Mouse (Mus musculus) hindbrain, postnatal 0 days (tissue): ENCODE measurements around the gene Pmel. TPM values are rescaled to one million over a fixed set of nuclear protein-coding genes. Genes with fewer than 3 reads are reported as not detected.
A peak's percentile ranks its signal among the peaks of the same experiment; 100 is the strongest.

ENCODE experiments used
- ATAC-seq: fragments of 200-750 bp; cut with Nextera tagmentation; 2 replicates; pipeline ENCODE4 v1.8.0; 2017; ENCODE audit warnings: mild to moderate bottlenecking, moderate TSS enrichment, moderate library complexity
- DNase-seq: peaks from one replicate; pipeline ENCODE4 v3.0.0-alpha.2; 2015; ENCODE audit warnings: low spot score
- H3K27ac ChIP-seq: fragments of 300-500 bp; sonication (generic); 2 replicates; pipeline ENCODE4 v1.5.1; 2014; ENCODE audit warnings: mild to moderate bottlenecking
- H3K27me3 ChIP-seq: fragments of 300-500 bp; sonication (generic); 2 replicates; pipeline ENCODE4 v1.6.1; 2014; ENCODE audit warnings: low read length, mixed read lengths; ENCODE audit not compliant: insufficient read depth
- H3K36me3 ChIP-seq: fragments of 300-500 bp; sonication (generic); 2 replicates; pipeline ENCODE4 v1.6.1; 2014; ENCODE audit warnings: low read length, mixed read lengths; ENCODE audit not compliant: insufficient read depth
- H3K4me1 ChIP-seq: fragments of 300-500 bp; sonication (generic); 2 replicates; pipeline ENCODE4 v1.6.1; 2014; ENCODE audit warnings: antibody characterized with exemption, low read length, mixed read lengths; ENCODE audit not compliant: insufficient read depth
- H3K4me2 ChIP-seq: fragments of 300-500 bp; sonication (generic); 2 replicates; pipeline ENCODE4 v1.6.1; 2014; ENCODE audit warnings: low read depth, mild to moderate bottlenecking, low read length, moderate library complexity, mixed read lengths
- H3K4me3 ChIP-seq: fragments of 300-500 bp; sonication (generic); 2 replicates; pipeline ENCODE4 v1.5.1; 2014; ENCODE audit warnings: low read length
- H3K9ac ChIP-seq: fragments of 300-500 bp; sonication (generic); replicated peaks from 2 replicates; pipeline ENCODE4 v1.6.1; 2014; ENCODE audit warnings: mild to moderate bottlenecking, low read length, moderate library complexity, mixed read lengths
- H3K9me3 ChIP-seq: fragments of 300-500 bp; sonication (generic); 2 replicates; pipeline ENCODE4 v1.6.1; 2016; ENCODE audit warnings: low read length, mixed read lengths
- CTCF ChIP-seq: IDR thresholded peaks from 2 replicates; pipeline ENCODE4 v1.5.1; 2016; ENCODE audit warnings: antibody characterized with exemption, control low read depth, low read depth
- WGBS: fragments of 180-500 bp; shearing (Covaris S2); extraction: QIAGEN DNeasy Blood & Tissue Kit; methylation state at CpG from one replicate; pipeline ENCODE4 v1.1.7; 2014; 5-methylcytosine and 5-hydroxymethylcytosine counted together
- polyA plus RNA-seq: library from polyadenylated mRNA; unstranded; fragments of >200 nt; fragmentation: Nextera tagmentation; extraction: Ambion mirVana; gene quantifications from 2 replicates; pipeline ENCODE4 v1.2.1, GENCODE M21; 2015
- total RNA-seq: library from RNA; depleted of rRNA; stranded (reverse); fragments of >200 nt; gene quantifications from 2 replicates; pipeline ENCODE4 v1.2.3, GENCODE M21; 2014

Pmel gene
- total and polyA plus RNA-seq, 2 experiments from 2014 or later, result 0.63 to 1.4 TPM

- H3K27me3 ChIP-seq, result no peaks in the 10 kb centered on the region
- 80% methylated on average over 5 of the region's 5 CpGs for WGBS
- H3K4me2 ChIP-seq, result no peak overlapping the region
- H3K4me1 ChIP-seq, result no peaks in the 10 kb centered on the region
- H3K27ac ChIP-seq, result no peak overlapping the region
- ATAC-seq, result no peak
- no peak for TF ChIP-seq CTCF
- no peaks in the 10 kb centered on the region for H3K36me3 ChIP-seq
- H3K4me3 ChIP-seq, result no peak overlapping the region
- H3K9ac ChIP-seq, result no peak overlapping the region
- no peaks in the 10 kb centered on the region for H3K9me3 ChIP-seq
- DNase-seq, result no peak
These were observed 24.1 kb downstream of the Pmel start for GRCm38 (mm10) chr10:128728059-128728458.

DNA sequence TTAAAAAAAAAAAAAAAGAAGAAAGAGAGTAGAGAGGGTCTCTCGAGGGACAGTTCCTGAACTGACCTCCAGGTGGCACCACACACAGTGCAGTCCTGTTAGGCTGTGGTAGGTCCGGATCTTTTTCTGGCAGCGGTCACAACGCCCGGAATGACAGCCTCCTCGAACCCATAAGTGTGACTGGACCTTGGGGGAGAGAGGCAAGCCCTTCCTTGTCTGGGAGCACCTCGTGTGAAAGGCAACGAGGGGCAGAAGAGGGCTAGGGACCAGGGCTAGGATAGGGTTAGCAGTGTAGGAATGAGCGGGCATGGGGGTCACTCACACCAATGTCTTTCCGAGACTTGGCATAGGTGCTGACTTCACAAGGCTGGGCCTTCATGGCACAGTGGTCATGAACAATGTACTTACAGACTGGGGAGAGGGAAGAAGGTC, 27.0 kb downstream of the Pmel start:
- no peaks in the 10 kb centered on the region for H3K9me3 ChIP-seq
- peak; percentile 74; the same call in 1 of the 2 replicates for ATAC-seq
- WGBS, result 23% methylated on average over 10 of the region's 10 CpGs
- peak; percentile 80 for TF ChIP-seq CTCF
- peak; percentile 80 for DNase-seq
- no peaks in the 10 kb centered on the region for H3K4me1 ChIP-seq
- H3K9ac ChIP-seq, result no peak overlapping the region
- no peaks in the 10 kb centered on the region for H3K36me3 ChIP-seq
- H3K27ac ChIP-seq, result no peak overlapping the region
- no peaks in the 10 kb centered on the region for H3K27me3 ChIP-seq
- 0 out of 2 replicates have a peak overlapping the region, but pooled peaks have one; percentile 23 for H3K4me2 ChIP-seq
- H3K4me3 ChIP-seq, result no peak overlapping the region

GRCm38 (mm10) chr10:128731992-128732391, 28.0 kb downstream of the Pmel start:
- no peaks in the 10 kb centered on the region for H3K36me3 ChIP-seq
- no peak overlapping the region for H3K27ac ChIP-seq
- H3K27me3 ChIP-seq, result no peaks in the 10 kb centered on the region
- ATAC-seq (no peak), DNase-seq (no peak)
- no peaks in the 10 kb centered on the region for H3K4me1 ChIP-seq
- no peak for TF ChIP-seq CTCF
- no peaks in the 10 kb centered on the region for H3K9me3 ChIP-seq
- H3K4me2 ChIP-seq, result no peak overlapping the region
- no peak overlapping the region for H3K9ac ChIP-seq
- H3K4me3 ChIP-seq, result no peak overlapping the region

DNA sequence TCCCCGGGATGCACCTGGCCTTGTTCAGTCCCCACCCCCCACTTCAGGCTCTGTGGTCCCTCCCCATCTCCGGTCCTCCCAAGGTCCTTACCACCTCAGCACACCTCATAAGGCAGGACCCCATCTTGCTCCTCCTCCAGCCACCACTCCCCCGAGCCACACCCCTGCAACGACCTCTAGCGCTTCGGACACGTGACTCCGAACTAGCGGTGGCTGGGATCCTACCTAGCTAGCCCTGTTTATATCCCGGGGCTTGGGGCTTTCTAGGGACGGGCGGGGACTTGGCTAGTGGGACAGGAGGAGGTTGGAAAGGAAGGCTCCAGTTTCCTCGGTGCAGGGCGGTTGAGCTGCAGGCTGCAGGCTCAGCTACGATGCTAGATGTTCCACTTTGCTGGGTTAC, 33.4 kb downstream of the Pmel start:
- Histone ChIP-seq H3K27ac (no peak overlapping the region), H3K4me1 (peaks cover 2% of the 10 kb centered on the region; the same call in 1 of the 2 replicates), H3K4me2 (peak overlapping the region; percentile 40; the same call in 1 of the 2 replicates), H3K9ac (no peak overlapping the region), H3K4me3 (peak overlapping the region; percentile 16; the same call in 1 of the 2 replicates), H3K36me3 (no peaks in the 10 kb centered on the region), H3K27me3 (no peaks in the 10 kb centered on the region; the same call in 1 of the 2 replicates), H3K9me3 (no peaks in the 10 kb centered on the region)
- ATAC-seq (peak; percentile 29; the same call in 1 of the 2 replicates), DNase-seq (no peak)
- WGBS, result 9% methylated on average over 15 of the region's 15 CpGs
- no peak for TF ChIP-seq CTCF

DNA sequence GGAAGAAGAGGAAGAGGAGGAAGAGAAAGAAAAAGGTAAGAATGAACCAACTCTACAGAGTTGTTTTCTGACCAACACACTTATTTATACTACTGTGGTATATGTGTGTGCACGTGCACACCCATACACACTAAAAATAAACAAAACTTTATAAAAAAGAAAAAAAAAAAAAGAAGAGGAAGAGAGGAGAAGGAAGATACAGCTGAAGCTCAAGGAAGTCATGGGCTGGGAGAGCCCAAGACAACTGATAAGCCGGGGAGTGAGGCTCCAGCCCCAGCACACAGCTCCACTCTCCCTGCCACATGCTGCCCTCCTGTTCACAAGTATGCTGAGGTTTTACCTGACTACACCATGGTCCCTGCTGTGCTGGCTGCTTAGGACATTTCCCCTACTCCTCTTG, 36.3 kb downstream of the Pmel start:
- no peak for TF ChIP-seq CTCF
- Histone ChIP-seq H3K4me3 (no peak overlapping the region), H3K27ac (no peak overlapping the region), H3K9me3 (no peaks in the 10 kb centered on the region), H3K4me2 (no peak overlapping the region), H3K9ac (no peak overlapping the region), H3K27me3 (no peaks in the 10 kb centered on the region; the same call in 1 of the 2 replicates), H3K4me1 (peaks cover 18% of the 10 kb centered on the region; the same call in 1 of the 2 replicates), H3K36me3 (no peaks in the 10 kb centered on the region)
- ATAC-seq (no peak), DNase-seq (no peak)
- 79% methylated on average over 2 of the region's 2 CpGs for WGBS

- TF ChIP-seq CTCF, result no peak
- ATAC-seq (no peak), DNase-seq (no peak)
- Histone ChIP-seq H3K36me3 (no peaks in the 10 kb centered on the region), H3K4me1 (peaks cover 18% of the 10 kb centered on the region; the same call in 1 of the 2 replicates), H3K27ac (no peak overlapping the region), H3K27me3 (no peaks in the 10 kb centered on the region; the same call in 1 of the 2 replicates), H3K4me3 (no peak overlapping the region), H3K9me3 (no peaks in the 10 kb centered on the region), H3K4me2 (peak overlapping the region; percentile 97), H3K9ac (no peak overlapping the region)
- 51% methylated on average over 4 of the region's 4 CpGs for WGBS
These were observed 38.6 kb downstream of the Pmel start for GRCm38 (mm10) chr10:128742616-128743015.

DNA sequence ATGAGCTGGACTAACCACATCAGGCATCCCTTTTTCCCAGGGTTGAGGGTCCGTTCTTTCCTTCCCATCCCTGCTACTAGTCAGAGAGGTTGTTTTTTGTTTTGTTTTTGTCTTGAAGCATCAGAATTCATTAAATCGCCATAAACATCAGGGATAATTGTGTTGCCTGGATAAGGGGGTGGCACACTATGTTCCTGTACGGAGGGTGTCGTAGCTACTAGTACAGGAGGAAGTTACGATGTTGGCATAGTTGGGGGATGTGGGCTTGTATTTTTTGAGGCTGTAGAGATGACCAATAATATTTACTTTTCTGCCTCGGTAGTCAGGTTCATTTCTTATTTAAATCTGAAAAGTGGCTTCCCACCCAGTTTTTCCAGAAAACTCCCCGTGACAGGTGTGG, 39.2 kb downstream of the Pmel start:
- Histone ChIP-seq H3K27ac (no peak overlapping the region), H3K9me3 (no peaks in the 10 kb centered on the region), H3K4me1 (peaks cover 18% of the 10 kb centered on the region; the same call in 1 of the 2 replicates), H3K4me2 (peak overlapping the region; percentile 97), H3K27me3 (no peaks in the 10 kb centered on the region; the same call in 1 of the 2 replicates), H3K36me3 (no peaks in the 10 kb centered on the region), H3K4me3 (peak overlapping the region; percentile 70), H3K9ac (peak overlapping the region; percentile 67)
- ATAC-seq (no peak), DNase-seq (no peak)
- 12% methylated on average over 7 of the region's 7 CpGs for WGBS
- TF ChIP-seq CTCF, result no peak
